Mouse (Mus musculus): ENCODE measurements at regions not wholly inside any gene's neighbourhood (a gene's known extent, or its start where the extent isn't known, plus 50 kb on each side); places are given as distances from the start of the nearest gene placed in this dataset.

GRCm38 (mm10) chr12:54577235-54577634, 79.1 kb downstream of the Sptssa start:
- H3K27me3 ChIP-seq (ENCODE audit: control insufficient read depth, insufficient read depth, low read length), result no peaks in the 10 kb centered on the region
- H3K9me3 ChIP-seq (ENCODE audit: control insufficient read depth, low read length), result 0 out of 2 replicates have a peak, but pooled peaks cover 3% of the 10 kb centered on the region
- DNase-seq, result no peak
- WGBS, result 51% methylated on average over 5 of the region's 5 CpGs
- H3K27ac ChIP-seq (replicated peaks; ENCODE audit: low read depth, low read length), result no peak overlapping the region
- H3K36me3 ChIP-seq (ENCODE audit: control insufficient read depth, insufficient read depth, low read length), result no peaks in the 10 kb centered on the region
- H3K4me2 ChIP-seq (ENCODE audit: low read length), result no peak overlapping the region
- no peak for ATAC-seq (ENCODE audit: low FRiP score, low TSS enrichment)
- no peak overlapping the region for H3K9ac ChIP-seq (replicated peaks; ENCODE audit: low read length)
- no peaks in the 10 kb centered on the region for H3K4me1 ChIP-seq (ENCODE audit: control insufficient read depth, insufficient read depth, low read length)
- no peak overlapping the region for H3K4me3 ChIP-seq (replicated peaks; ENCODE audit: low read depth, low read length)

DNA sequence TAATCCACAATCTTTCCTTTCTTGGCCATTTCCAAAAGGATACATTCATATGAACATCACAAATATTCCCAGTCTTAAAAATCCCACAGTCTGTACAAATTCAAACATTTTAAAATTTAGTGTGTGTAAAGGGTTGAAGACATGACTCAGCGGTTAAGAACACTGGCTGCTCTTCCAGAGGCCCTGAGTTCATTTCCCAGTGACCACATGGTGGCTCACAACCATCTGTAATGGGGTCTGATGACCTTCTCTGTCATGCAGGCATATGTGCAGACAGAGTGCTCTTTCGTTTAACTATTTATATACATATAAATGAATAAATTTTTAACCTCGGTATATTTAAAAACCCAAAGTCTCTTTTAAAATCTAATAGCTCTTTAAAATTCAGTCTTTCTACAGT, 79.6 kb downstream of the Sptssa start:
- DNase-seq (no peak), ATAC-seq (ENCODE audit: low FRiP score, low TSS enrichment) (no peak)
- Histone ChIP-seq H3K27me3 (ENCODE audit: control insufficient read depth, insufficient read depth, low read length) (no peaks in the 10 kb centered on the region), H3K9ac (replicated peaks; ENCODE audit: low read length) (no peak overlapping the region), H3K36me3 (ENCODE audit: control insufficient read depth, insufficient read depth, low read length) (no peaks in the 10 kb centered on the region), H3K4me2 (ENCODE audit: low read length) (no peak overlapping the region), H3K9me3 (ENCODE audit: control insufficient read depth, low read length) (peaks cover 6% of the 10 kb centered on the region; the same call in 1 of the 2 replicates), H3K4me1 (ENCODE audit: control insufficient read depth, insufficient read depth, low read length) (no peaks in the 10 kb centered on the region), H3K27ac (replicated peaks; ENCODE audit: low read depth, low read length) (no peak overlapping the region), H3K4me3 (replicated peaks; ENCODE audit: low read depth, low read length) (no peak overlapping the region)
- 88% methylated on average over 3 of the region's 3 CpGs for WGBS

DNA sequence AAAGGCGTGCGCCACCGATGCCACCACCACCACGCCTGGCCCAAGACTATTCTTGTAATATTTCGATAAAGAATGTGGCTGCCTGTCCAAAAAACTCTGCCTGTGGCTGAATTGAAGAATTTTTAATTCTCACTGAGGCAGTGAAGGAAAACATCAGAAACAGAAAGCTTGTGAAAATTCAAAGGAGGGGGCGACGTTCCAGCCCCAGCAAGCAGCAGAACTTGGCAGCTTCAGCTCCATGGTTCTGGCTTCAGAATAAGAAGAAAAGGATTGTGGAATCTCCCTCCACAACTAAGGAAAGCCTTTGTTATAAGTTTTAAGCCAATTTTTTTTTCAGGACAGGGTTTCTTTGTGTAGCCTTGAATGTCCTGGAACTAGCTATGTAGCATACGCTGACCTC, 83.5 kb downstream of the Sptssa start:
- 94% methylated on average over 8 of the region's 8 CpGs for WGBS
- Histone ChIP-seq H3K4me2 (ENCODE audit: low read length) (no peak overlapping the region), H3K9me3 (ENCODE audit: control insufficient read depth, low read length) (peaks cover 3% of the 10 kb centered on the region; the same call in 1 of the 2 replicates), H3K9ac (replicated peaks; ENCODE audit: low read length) (no peak overlapping the region), H3K36me3 (ENCODE audit: control insufficient read depth, insufficient read depth, low read length) (no peaks in the 10 kb centered on the region), H3K27ac (replicated peaks; ENCODE audit: low read depth, low read length) (no peak overlapping the region), H3K4me3 (replicated peaks; ENCODE audit: low read depth, low read length) (no peak overlapping the region), H3K4me1 (ENCODE audit: control insufficient read depth, insufficient read depth, low read length) (no peaks in the 10 kb centered on the region), H3K27me3 (ENCODE audit: control insufficient read depth, insufficient read depth, low read length) (no peaks in the 10 kb centered on the region)
- DNase-seq, result no peak
- ATAC-seq (ENCODE audit: low FRiP score, low TSS enrichment), result no peak

GRCm38 (mm10) chr12:54568078-54568931, 88.1 kb downstream of the Sptssa start:
- DNase-seq (no peak), ATAC-seq (ENCODE audit: low FRiP score, low TSS enrichment) (no peak)
- Histone ChIP-seq H3K36me3 (ENCODE audit: control insufficient read depth, insufficient read depth, low read length) (no peaks in the 10 kb centered on the region), H3K27me3 (ENCODE audit: control insufficient read depth, insufficient read depth, low read length) (no peaks in the 10 kb centered on the region), H3K4me3 (replicated peaks; ENCODE audit: low read depth, low read length) (no peak overlapping the region), H3K9ac (replicated peaks; ENCODE audit: low read length) (no peak overlapping the region), H3K27ac (replicated peaks; ENCODE audit: low read depth, low read length) (no peak overlapping the region), H3K9me3 (ENCODE audit: control insufficient read depth, low read length) (peaks cover 3% of the 10 kb centered on the region; the same call in 1 of the 2 replicates), H3K4me1 (ENCODE audit: control insufficient read depth, insufficient read depth, low read length) (no peaks in the 10 kb centered on the region), H3K4me2 (ENCODE audit: low read length) (no peak overlapping the region)
- 87% methylated on average over 6 of the region's 6 CpGs for WGBS

GRCm38 (mm10) chr12:54567426-54567790, 89.0 kb downstream of the Sptssa start:
- no peak overlapping the region for H3K27ac ChIP-seq (replicated peaks; ENCODE audit: low read depth, low read length)
- no peaks in the 10 kb centered on the region for H3K27me3 ChIP-seq (ENCODE audit: control insufficient read depth, insufficient read depth, low read length)
- no peak for ATAC-seq (ENCODE audit: low FRiP score, low TSS enrichment)
- no peak for DNase-seq
- peaks cover 3% of the 10 kb centered on the region; the same call in 1 of the 2 replicates for H3K9me3 ChIP-seq (ENCODE audit: control insufficient read depth, low read length)
- no peak overlapping the region for H3K4me2 ChIP-seq (ENCODE audit: low read length)
- H3K4me3 ChIP-seq (replicated peaks; ENCODE audit: low read depth, low read length), result no peak overlapping the region
- no peaks in the 10 kb centered on the region for H3K4me1 ChIP-seq (ENCODE audit: control insufficient read depth, insufficient read depth, low read length)
- H3K9ac ChIP-seq (replicated peaks; ENCODE audit: low read length), result no peak overlapping the region
- 85% methylated on average over 3 of the region's 3 CpGs for WGBS
- H3K36me3 ChIP-seq (ENCODE audit: control insufficient read depth, insufficient read depth, low read length), result no peaks in the 10 kb centered on the region

- no peak overlapping the region for H3K4me2 ChIP-seq (ENCODE audit: low read length)
- H3K36me3 ChIP-seq (ENCODE audit: control insufficient read depth, insufficient read depth, low read length), result no peaks in the 10 kb centered on the region
- DNase-seq (no peak), ATAC-seq (ENCODE audit: low FRiP score, low TSS enrichment) (no peak)
- no peaks in the 10 kb centered on the region for H3K4me1 ChIP-seq (ENCODE audit: control insufficient read depth, insufficient read depth, low read length)
- no peak overlapping the region for H3K4me3 ChIP-seq (replicated peaks; ENCODE audit: low read depth, low read length)
- 95% methylated on average over 23 of the region's 23 CpGs for WGBS
- H3K9me3 ChIP-seq (ENCODE audit: control insufficient read depth, low read length), result no peaks in the 10 kb centered on the region
- H3K27me3 ChIP-seq (ENCODE audit: control insufficient read depth, insufficient read depth, low read length), result no peaks in the 10 kb centered on the region
- H3K9ac ChIP-seq (replicated peaks; ENCODE audit: low read length), result no peak overlapping the region
- H3K27ac ChIP-seq (replicated peaks; ENCODE audit: low read depth, low read length), result no peak overlapping the region
Observed at GRCm38 (mm10) chr12:54566532-54567425, 89.6 kb downstream of the Sptssa start.

GRCm38 (mm10) chr12:54561981-54562380, 94.4 kb downstream of the Sptssa start:
- Histone ChIP-seq H3K9me3 (ENCODE audit: control insufficient read depth, low read length) (no peaks in the 10 kb centered on the region), H3K27ac (replicated peaks; ENCODE audit: low read depth, low read length) (no peak overlapping the region), H3K4me3 (replicated peaks; ENCODE audit: low read depth, low read length) (no peak overlapping the region), H3K4me2 (ENCODE audit: low read length) (no peak overlapping the region), H3K27me3 (ENCODE audit: control insufficient read depth, insufficient read depth, low read length) (no peaks in the 10 kb centered on the region), H3K4me1 (ENCODE audit: control insufficient read depth, insufficient read depth, low read length) (no peaks in the 10 kb centered on the region), H3K36me3 (ENCODE audit: control insufficient read depth, insufficient read depth, low read length) (no peaks in the 10 kb centered on the region), H3K9ac (replicated peaks; ENCODE audit: low read length) (no peak overlapping the region)
- no peak for ATAC-seq (ENCODE audit: low FRiP score, low TSS enrichment)
- DNase-seq, result no peak
- 89% methylated on average over 4 of the region's 4 CpGs for WGBS

DNA sequence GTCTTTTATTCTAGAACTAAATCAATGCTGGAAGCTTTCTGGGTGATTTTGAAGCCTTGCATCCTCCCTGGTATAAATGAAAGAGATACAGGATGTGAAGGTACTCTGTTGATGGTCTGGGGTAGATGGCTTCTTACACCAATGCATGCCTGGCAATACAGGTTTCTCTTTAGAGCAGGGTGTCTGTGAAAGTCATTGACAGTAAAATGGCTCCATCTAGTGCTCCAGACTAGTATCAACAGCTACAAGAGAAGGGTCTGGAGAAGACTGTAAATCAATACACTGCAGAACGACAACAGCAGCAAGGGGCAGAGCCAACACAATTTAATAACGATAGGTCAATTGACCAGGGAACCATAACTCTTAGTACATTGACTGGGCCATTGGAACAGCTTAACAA, 98.3 kb downstream of the Sptssa start:
- ATAC-seq (ENCODE audit: low FRiP score, low TSS enrichment) (no peak; the same call in 1 of the 2 replicates), DNase-seq (peak; percentile 88)
- 59% methylated on average over 2 of the region's 2 CpGs for WGBS

More for the DNA sequence above, 98.3 kb downstream of the Sptssa start:
- Histone ChIP-seq H3K4me3 (replicated peaks; ENCODE audit: low read depth, low read length) (no peak overlapping the region), H3K9me3 (ENCODE audit: control insufficient read depth, low read length) (no peaks in the 10 kb centered on the region), H3K27me3 (ENCODE audit: control insufficient read depth, insufficient read depth, low read length) (no peaks in the 10 kb centered on the region), H3K9ac (replicated peaks; ENCODE audit: low read length) (no peak overlapping the region), H3K36me3 (ENCODE audit: control insufficient read depth, insufficient read depth, low read length) (no peaks in the 10 kb centered on the region), H3K27ac (replicated peaks; ENCODE audit: low read depth, low read length) (no peak overlapping the region), H3K4me2 (ENCODE audit: low read length) (no peak overlapping the region), H3K4me1 (ENCODE audit: control insufficient read depth, insufficient read depth, low read length) (no peaks in the 10 kb centered on the region)
